Mouse (Mus musculus) lung, postnatal 25 days (tissue): ENCODE measurements around the gene Olfr1225.
"Not testable (repeated sequence)": the region's sequence is repeated elsewhere in the genome, so short reads cannot be mapped to it uniquely, and the experiment has no call there.

Experiments
- DNase-seq: peaks from one replicate; pipeline ENCODE4 v3.0.0; 2022; ENCODE audit warnings: low spot score

Olfr1225 gene

GRCm38 (mm10) chr2:89174569-89174968 lies at the start of gene Olfr1225:
TSS of gene Olfr1225 (minus strand) at chr2:89174669.
- DNase-seq, result no peak

- DNase-seq, result no peak
These were observed 25.5 kb upstream of the Olfr1225 start, which contains the start of gene Olfr1226 for GRCm38 (mm10) chr2:89199948-89200347. TSS of gene Olfr1226 (minus strand) at chr2:89200048.

GRCm38 (mm10) chr2:89196325-89196982 lies 22.0 kb upstream of the Olfr1225 start:
- no peak for DNase-seq

GRCm38 (mm10) chr2:89164711-89165110 lies 9.8 kb downstream of the Olfr1225 start:
- not testable (repeated sequence) for DNase-seq

- DNase-seq, result not testable (repeated sequence)
These were observed 10.5 kb downstream of the Olfr1225 start, which contains the start of gene Olfr1224-ps1 for GRCm38 (mm10) chr2:89163991-89164390. TSS of gene Olfr1224-ps1 (minus strand) at chr2:89164091.

- no peak for DNase-seq
These were observed 23.0 kb downstream of the Olfr1225 start, which contains the start of gene Olfr1223 for GRCm38 (mm10) chr2:89151460-89151859. TSS of gene Olfr1223 (minus strand) at chr2:89151560.

GRCm38 (mm10) chr2:89132954-89133353 lies 41.5 kb downstream of the Olfr1225 start, which contains the start of gene Olfr1222:
TSS of gene Olfr1222 (minus strand) at chr2:89133054.
- DNase-seq, result no peak
